Mouse (Mus musculus) embryo, embryonic 10.5 days (tissue): ENCODE data around the gene Gap43.
"Not testable (repeated sequence)": the region's sequence is repeated elsewhere in the genome, so short reads cannot be mapped to it uniquely, and the experiment has no call there.

ENCODE experiments used
- DNase-seq: peaks from one replicate; pipeline ENCODE4 v3.0.0-alpha.2; 2015; ENCODE audit warnings: low spot score

The Gap43 gene

DNA sequence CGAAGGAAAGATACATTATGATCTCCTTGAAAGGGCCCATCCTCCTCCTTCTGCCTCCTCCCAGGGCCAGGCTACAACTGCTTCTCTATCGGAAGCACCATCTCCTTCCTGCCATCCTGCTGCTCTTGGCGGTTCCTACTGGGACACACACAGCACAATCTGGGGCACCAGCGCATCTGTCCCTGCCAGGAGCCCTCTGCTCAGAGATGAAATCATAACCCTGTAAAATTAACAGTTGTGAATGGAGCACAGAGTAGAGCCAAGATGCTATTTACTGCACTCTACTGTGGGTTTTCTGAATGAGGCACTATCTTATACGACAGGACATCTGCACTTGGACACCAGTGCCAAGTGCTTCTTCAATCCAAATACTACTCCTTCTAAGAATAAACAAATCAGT, 46.0 kb downstream of the Gap43 start:
- DNase-seq: no peak

DNA sequence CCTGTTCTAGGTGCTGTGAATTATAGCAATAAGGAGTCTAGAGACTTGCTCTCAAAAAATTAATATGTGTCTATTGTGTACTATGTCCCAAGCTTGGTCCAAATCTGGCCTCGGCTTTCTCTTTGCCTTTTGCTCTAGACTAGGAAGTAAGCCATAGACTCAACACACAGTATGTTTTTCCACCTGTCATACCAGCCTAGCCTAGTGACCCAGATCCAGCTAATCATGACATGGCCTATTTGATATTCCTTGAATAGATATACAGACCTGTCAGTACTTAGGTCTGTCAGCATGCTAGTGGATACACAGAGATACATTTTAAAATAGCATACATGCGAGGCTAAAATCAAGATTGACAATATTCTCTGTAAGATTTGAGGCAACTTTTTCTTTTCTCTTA, 46.4 kb downstream of the Gap43 start:
- no peak for DNase-seq

DNA sequence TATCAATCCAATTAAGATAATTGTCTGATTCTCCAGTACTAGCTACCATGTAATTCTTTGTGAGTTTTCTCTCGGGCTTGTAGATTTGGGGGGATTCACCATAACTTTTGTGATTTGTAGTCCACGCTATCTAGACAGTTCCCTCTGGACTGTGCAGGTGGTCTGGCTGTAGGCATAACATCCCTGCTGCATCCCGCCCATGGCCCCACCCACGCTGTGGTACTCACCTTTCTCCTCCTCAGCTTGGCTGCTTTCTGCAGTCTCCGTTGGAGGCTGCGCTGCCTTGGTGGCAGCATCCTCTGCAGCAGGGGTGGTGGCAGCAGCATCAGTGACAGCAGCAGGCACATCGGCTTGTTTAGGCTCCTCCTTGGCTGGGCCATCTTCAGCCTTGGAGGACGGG, 48.9 kb downstream of the Gap43 start:
- no peak for DNase-seq

DNA sequence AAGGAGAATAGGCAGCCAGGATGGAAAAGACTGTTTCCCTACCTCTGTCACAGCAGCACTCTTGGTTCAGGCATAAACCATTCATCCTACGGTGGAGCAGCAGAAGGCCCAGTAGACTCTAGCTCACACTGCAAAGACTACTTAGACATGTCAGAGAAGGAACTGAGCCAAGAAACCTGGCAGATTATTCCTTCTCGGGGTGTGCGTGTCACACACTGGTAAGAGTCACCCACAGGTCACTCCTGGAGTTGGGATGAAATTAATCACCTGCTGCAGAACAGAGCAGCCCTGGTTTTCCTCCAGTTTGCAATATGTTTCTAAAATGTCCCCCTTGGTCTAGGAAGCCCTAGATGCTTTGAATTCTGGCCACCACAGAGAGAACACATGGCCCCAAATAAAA, 56.4 kb downstream of the Gap43 start:
- no peak for DNase-seq

DNA sequence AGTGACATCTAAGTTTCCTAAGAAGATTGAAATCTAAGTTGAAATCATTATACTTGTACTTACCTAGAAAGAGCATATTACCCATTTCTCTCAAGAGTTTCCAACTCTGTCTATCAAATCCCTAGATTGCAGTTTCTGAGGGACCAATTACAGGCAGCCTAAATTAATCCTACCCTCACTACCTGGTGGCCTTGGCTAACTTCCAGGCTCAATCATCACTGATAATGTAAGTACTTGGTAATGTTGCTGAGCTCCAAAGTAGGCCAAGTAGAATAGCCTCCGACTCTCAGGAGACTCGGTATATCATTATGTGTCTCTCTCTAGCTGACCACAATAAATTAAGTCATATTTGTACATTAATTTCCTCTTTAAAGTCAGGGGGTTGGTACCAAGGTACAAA, 62.7 kb downstream of the Gap43 start:
- DNase-seq: no peak

DNA sequence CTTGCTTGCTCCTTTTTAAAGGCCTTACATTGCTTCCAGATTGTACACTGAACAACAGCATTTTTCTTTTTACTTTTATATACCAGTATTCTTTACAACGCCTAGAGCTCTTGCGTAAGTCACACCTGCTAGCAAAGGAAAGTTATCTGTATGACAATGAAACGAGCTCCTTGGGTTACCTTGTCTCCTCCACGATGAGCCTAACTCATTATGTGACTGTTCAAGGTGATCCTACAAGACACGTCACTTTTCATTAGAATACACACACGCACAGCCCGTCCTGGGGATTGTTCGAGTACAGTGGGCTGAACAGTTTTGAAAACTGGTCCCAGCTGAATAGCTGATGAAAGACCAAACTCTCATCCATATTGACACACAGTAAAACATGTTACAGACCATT, 63.2 kb downstream of the Gap43 start:
- DNase-seq: no peak

DNA sequence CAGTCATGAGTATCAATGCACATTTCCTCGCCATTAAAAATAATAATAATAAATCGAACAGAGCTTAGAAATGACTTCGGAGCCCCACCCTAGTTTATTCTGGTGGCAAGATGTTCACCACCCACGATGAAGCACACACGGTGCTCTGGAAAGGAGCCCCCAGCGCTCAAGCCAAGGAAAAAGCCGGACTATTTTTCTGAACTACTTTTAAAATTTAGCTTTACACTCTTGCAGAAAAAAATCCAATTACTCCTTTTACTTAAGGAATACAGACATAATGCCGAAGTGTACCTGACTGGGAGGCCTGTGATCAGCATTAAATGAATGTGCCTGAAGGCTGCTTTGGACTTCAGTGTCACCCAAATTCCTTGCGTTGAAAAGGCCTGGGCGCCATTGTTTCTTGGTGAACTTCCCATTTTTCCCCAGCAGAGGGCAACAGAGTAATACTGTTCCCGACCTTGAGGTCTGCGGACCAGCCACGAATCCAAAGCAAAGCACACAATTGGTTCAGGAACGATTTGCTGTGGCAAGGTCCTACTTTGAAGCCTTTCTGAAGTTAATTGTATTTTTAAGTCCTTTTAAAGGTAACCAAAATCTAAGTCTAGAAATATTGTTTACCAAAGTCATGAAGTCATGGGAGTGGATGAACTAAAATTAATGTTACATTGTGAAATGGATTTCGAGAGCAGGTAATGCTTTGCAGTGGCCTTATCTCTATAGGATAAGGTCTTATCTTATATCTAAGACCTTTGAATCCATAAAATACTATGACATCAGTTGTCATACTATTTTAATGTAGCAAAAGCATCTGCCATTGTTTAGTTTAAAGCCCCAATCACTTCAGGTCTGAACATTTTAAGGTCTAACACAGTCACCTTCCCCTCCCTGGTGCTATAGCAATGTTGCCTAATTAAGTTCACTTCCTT, 64.0 kb downstream of the Gap43 start:
- peak; percentile 94 for DNase-seq

DNA sequence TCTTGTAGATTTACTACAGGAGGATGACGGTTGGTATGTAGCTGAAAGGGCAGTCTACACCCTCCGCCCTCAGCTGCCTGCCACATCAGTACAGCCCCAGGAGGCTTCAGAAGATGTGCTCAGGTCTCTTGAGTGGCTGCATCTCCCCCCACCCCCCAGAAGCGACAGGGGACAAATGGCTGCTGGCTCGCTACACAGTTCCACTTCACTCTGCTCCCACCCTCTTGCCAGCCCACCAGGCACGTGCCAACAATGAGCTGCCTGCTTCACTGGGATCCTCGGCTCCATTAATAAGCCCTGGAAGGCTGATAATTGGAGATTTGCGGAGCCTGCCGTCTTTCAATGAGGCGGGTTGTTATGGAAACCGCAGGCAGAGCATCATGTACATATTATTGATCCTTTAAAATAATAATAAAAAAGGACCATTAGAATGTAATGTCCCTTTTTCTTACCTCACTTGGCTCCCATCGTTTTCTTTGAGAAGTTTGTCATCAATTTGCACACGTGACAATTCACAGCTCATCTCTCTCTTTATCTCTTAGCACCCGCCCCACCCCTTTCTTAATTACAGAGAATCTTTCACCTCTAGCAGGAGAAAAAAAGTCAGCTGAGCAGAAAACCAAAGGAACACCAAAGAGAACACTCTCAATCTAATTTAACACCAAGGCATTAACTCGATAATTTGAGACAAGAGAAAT, 64.8 kb downstream of the Gap43 start:
- DNase-seq: peak; percentile 41

DNA sequence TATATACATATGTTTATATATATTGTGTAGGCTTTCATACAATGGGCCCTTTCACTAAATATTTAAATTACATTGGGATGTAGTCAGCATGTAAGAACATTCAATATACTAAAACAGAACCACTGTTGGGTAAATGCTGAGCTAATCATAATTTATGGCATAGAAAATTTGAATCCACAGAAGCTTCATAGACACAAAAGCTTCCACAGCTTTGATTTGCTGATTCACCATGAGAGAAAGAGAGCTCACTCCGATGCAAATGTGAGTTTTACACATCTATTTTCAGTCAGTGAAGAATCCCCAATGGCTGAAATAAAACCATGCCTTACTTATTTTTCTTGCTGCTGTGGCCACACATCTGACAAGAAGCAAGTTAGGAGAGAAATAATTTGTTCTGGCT, 69.2 kb downstream of the Gap43 start:
- DNase-seq: no peak

DNA sequence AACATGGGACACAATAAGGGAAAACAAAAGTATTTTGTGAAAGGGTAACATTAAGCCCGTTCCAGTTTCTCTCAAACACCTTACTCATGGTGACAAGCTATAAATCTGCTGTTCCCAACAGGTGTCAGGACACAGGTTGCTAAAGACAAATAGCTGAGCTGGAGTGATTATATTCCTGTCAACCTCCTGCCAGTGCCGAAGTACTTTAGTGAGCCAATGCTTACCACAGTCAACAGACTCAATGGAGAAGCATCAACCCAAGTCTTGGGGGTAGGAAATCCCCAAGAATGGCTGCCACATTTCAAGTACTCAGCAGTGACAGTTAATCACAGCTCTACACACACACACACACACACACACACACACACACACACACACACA, 70.9 kb downstream of the Gap43 start:
- DNase-seq: no peak

DNA sequence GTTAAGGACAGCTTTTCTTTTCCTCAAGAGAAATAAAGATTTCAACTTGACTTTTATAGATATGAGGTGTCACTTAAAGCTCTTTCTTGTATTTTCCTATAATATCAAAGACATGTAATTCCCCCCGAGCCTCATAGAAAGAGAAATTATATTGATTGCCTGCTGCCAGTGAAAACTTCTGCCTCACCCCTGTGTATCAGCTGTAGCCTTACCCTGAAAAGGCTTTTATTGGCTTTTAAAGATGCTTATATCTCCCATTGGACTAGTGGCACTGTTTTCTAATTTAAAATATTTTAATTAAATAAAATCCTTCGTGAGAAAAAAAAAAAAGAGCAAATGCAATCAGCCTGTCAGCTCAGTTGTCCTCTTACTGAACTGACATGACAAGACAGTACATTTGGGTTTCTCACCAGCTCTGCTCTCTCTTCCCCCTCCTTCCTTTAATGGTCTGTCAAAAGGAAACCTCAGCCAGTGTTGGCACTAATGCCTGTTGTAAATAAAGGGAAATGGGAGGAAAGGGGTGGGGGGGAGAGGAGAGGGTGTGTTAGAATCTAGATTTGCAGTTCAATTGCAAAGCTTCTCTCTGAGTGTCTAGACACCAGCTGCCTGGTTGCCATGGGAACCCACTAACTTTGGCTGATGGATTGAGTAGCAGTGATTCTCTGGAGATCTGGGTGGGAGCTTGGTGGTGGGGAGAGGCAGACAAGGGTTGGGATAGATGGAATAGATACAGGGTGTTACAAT, 71.4 kb downstream of the Gap43 start:
- peak; percentile 89 for DNase-seq

DNA sequence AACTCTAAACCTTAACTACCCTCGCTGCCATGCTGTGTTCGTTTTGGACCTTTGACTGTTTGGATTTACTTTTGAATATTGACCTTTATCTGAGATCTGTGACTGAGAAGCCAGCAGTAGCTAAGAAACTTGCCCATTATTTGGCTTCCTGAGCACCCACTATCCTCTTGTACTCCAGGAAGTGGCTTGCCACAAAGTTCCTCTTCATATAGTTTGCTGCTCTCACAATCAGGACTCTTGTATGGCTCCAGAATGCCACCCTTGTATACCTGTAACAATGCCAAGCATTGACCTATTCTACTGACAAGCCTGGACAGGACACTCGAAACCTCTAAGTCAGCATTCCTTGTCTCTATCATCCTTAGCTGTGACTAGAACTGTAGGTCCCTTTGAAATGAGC, 75.3 kb downstream of the Gap43 start:
- no peak for DNase-seq

DNA sequence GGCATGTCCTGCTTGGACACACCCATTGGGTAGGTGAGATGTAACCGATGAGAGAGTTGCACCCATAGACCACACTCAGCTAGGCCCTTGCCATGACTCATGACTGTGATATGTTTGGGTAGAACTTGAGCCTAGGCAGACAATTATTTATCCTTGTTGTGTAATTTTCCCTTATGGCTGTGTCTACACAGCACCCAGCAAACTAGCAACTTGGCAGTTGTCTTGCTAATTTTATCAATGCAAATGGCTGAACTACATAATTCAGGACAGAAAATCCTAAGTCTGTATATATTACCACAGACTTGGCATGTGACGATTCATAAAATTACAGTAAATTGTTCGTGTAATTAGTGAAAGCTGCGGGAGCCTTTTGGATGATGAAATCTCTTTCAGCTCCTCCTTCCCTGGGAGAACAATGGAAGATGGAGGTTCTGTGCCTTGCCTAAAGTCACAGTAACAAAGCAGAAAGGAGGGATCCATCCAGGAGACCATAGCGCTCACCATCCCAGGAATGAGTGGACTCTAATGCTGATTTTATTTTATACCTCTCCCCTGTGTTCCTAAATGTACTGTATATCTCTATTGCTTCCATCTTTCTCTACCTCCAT, 77.4 kb downstream of the Gap43 start:
- no peak for DNase-seq

DNA sequence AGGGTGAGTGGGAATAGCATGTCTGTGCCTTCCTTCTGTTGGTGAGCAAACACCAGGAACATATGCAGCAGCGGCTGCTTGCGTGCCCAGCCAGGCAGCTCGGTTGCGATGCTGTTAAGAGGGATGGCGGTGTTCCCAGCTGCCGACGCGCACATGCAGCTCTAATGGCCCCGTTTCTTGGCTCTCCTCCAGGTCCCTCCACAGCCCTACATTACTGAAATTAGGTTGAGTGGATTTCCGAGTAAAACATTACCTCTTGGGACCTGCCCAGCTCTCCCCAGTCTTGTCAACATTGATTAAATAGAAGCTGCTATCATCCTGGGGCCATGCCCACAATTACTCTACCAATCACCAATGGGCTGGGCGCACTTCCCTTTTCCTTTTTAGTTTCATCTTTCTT, 84.8 kb downstream of the Gap43 start:
- no peak for DNase-seq

DNA sequence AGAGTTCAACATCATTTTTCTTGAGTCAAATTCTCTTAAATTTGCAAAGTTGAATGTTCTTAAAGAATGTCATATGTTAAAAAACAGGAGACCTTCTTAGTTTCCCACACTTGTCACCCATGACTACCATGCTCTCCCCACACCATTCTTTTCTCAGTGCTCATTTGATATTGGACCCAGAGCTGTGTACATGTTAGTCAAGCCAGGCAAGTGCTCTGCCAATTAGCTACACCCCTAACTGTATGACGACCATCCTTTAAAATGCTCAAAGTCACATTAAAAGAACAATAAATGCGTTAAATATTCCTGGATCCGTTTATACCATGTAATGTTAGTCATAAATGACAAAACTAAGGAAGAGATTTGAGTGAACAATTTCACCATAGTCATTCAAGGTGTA, 85.2 kb downstream of the Gap43 start:
- DNase-seq: no peak

DNA sequence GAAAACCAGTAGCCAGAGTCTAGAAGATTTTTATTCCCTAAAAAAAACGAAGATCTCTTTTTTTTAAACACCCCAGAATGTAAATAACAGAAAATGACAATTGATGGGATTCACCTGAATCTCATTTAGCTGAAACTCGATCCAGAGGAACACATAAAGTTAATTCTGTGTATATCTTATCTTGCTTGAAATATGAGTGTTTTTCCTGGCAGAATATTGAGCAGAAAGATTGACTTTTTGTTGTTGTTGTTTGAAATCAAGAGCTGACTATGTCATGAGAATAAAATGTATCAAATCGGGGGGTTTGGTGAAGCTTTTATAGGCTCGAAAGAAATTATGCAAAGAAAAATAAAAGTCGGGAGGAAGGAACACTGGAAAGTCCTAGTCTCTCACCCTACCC, 88.2 kb downstream of the Gap43 start:
- no peak for DNase-seq

DNA sequence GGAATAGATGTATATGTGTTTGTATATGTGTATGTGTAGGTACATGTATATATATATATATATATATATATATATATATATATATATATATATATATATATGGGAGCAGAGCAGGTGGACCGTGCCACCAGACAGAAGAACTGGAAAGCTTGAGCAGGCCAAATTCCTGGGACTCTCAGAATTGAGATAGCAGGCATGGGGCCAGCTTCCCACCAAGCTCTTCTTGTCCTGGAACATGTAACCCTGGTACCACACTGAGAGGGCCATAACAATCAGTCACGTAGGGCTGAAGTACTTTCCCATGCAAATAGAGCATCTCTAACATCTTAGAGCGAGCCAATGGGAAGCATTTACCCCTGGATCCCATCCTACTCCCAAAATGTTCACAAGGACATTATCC, 96.3 kb downstream of the Gap43 start:
- DNase-seq: not testable (repeated sequence)

DNA sequence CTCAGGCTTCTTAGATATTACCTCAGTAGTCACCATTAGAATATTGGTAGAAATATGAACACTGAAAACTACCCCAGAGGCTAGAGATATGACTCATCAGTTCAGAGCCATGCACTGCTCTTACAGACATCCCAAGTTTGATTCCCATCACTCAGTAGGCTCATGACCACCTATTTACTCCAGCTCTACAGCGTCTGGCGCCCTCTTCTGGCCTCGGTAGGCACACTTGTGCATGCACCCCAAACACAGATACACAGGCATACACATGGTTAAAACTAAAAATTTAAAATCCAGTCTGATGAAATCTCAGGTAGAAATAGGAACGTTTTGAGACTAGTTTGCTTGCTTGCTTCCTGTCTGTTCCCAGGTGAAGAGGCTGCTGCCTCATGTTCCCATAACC, 109.1 kb downstream of the Gap43 start:
- no peak for DNase-seq
